Mouse (Mus musculus) inflammation-experienced regulatory T-cells (primary cell): ENCODE measurements around the gene Vmn1r230. TPM values are rescaled to one million over a fixed set of nuclear protein-coding genes. Genes with fewer than 3 reads are reported as not detected.

Source experiments
- polyA plus RNA-seq, 2 experiments: library from polyadenylated mRNA; unstranded; fragments of 100-300 nt; shearing (Covaris generic); gene quantifications; one replicate each; pipeline ENCODE4 v1.2.1; 2017

The Vmn1r230 gene
- polyA plus RNA-seq, result under 1 TPM in 1 of 2 experiments, not detected in 1; 0.06 TPM

DNA sequence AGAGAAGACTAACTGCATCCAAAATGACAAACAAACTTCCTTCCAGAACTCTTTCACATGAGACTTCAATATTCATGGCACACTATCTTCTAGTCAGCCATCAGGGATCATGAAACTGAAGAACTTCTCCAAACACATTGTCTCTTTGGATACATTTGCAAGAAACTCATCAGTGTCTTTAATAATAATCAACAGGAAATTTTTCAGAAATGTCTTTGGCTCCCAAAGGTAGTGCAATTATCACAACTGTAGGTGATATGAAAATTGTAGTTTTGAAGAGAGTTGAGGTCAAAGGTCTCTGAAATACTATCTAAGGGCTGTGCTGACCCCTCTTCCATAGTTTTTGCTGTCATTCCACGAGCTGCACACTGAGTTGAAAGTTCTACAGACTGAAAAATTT lies at the start of gene Vmn1r230:
Gene Vmn1r230 (plus strand): TSS at position 301 of the 400 bp plus-strand sequence.

DNA sequence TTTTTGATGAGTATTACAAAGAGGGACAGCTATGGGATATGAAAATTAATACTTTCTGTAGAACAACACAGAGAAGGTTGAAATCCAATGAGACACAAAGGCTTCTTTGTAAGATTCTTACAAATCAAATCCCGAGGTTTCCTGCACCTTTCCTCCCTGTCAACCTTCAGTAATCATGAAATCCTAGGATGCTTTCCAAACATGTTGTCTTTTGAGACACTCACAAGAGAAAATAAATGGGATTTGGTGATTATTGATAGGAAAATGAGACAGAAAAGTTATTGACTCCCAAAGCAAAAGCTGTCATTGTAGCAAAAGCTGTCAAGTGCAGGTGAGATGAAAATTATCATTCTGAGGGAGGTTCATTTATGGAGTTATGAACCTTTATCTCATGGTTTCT lies 29.0 kb upstream of the Vmn1r230 start, which contains the start of gene Vmn1r229:
Gene Vmn1r229 (plus strand): TSS at position 301 of the 400 bp plus-strand sequence.

Other genes starting within 250 kb of the Vmn1r230 start
- under 1 TPM; 0.02 to 0.05 TPM for gene Vmn2r110, start 244.0 kb upstream of the Vmn1r230 start, polyA plus RNA-seq
- not detected for gene Fpr-rs3, start 215.6 kb upstream of the Vmn1r230 start, polyA plus RNA-seq
- under 1 TPM in 1 of 2 experiments, not detected in 1; 0.33 TPM for gene Vmn1r226, start 157.6 kb upstream of the Vmn1r230 start, polyA plus RNA-seq
- under 1 TPM in 1 of 2 experiments, not detected in 1; 0.17 TPM for gene Vmn1r227, start 110.6 kb upstream of the Vmn1r230 start, polyA plus RNA-seq
- gene Vmn1r228, start 54.3 kb upstream of the Vmn1r230 start, polyA plus RNA-seq, result not detected
- gene Vmn1r229, start 28.9 kb upstream of the Vmn1r230 start, polyA plus RNA-seq, result under 1 TPM; 0.05 to 0.38 TPM
- under 1 TPM in 1 of 2 experiments, not detected in 1; 0.27 TPM for gene Vmn1r231, start 64.6 kb downstream of the Vmn1r230 start, polyA plus RNA-seq
- gene Vmn1r232, start 79.3 kb downstream of the Vmn1r230 start, polyA plus RNA-seq, result under 1 TPM in 1 of 2 experiments, not detected in 1; 0.14 TPM
- 100 to 1,000 TPM; 283 to 295 TPM for gene Ppp2r1a, start 104.9 kb downstream of the Vmn1r230 start, polyA plus RNA-seq
- under 1 TPM; 0.07 to 0.54 TPM for gene Vmn1r233, start 156.0 kb downstream of the Vmn1r230 start, polyA plus RNA-seq
- gene Zfp160, start 168.5 kb downstream of the Vmn1r230 start, polyA plus RNA-seq, result 10 to 100 TPM; 12.4 to 15.2 TPM